Mouse (Mus musculus): ENCODE measurements at regions not wholly inside any gene's neighbourhood (a gene's known extent, or its start where the extent isn't known, plus 50 kb on each side); places are given as distances from the start of the nearest gene placed in this dataset.

GRCm38 (mm10) chr16:46592618-46593253, 94.4 kb upstream of the Nectin3 start:
- no peak for DNase-seq (ENCODE audit: low spot score)

- no peak for DNase-seq (ENCODE audit: low spot score)
These were observed 88.7 kb upstream of the Nectin3 start for GRCm38 (mm10) chr16:46587056-46587455.

GRCm38 (mm10) chr16:46584502-46584901, 86.2 kb upstream of the Nectin3 start:
- peak; percentile 4 for DNase-seq (ENCODE audit: low spot score)

- peak; percentile 20 for DNase-seq (ENCODE audit: low spot score)
These were observed 82.8 kb upstream of the Nectin3 start for GRCm38 (mm10) chr16:46581115-46581514.

GRCm38 (mm10) chr16:46574221-46574620, 75.9 kb upstream of the Nectin3 start:
- DNase-seq (ENCODE audit: low spot score) = no peak

- no peak for DNase-seq (ENCODE audit: low spot score)
These were observed 69.1 kb upstream of the Nectin3 start for GRCm38 (mm10) chr16:46567446-46567845.

- no peak for DNase-seq (ENCODE audit: low spot score)
These were observed 67.8 kb upstream of the Nectin3 start for GRCm38 (mm10) chr16:46566020-46566581.

- DNase-seq (ENCODE audit: low spot score) = no peak
These were observed 59.0 kb upstream of the Nectin3 start for GRCm38 (mm10) chr16:46557281-46557680.

- no peak for DNase-seq (ENCODE audit: low spot score)
These were observed 49.9 kb upstream of the Nectin3 start for GRCm38 (mm10) chr16:46548207-46548606.
